Mouse (Mus musculus) left cerebral cortex, adult 2 months (tissue): ENCODE measurements around the gene Tcte3. TPM values are rescaled to one million over a fixed set of nuclear protein-coding genes. Genes with fewer than 3 reads are reported as not detected.
A peak's percentile ranks its signal among the peaks of the same experiment; 100 is the strongest.
"Not testable (repeated sequence)": the region's sequence is repeated elsewhere in the genome, so short reads cannot be mapped to it uniquely, and the experiment has no call there.

Experiments
- DNase-seq, 2 experiments: peaks; one replicate each; pipeline ENCODE4 v3.0.0; 2021 to 2022; ENCODE audit warnings: low spot score in 2 of 2, mixed read lengths in 1 of 2; ENCODE audit errors: extremely low spot score in 1 of 2
- H3K27ac ChIP-seq: fragments of 200-600 bp; 2 replicates; pipeline ENCODE4 v1.8.1; 2022
- H3K4me3 ChIP-seq: fragments of 200-600 bp; 2 replicates; pipeline ENCODE4 v1.8.1; 2022
- intact Hi-C: fragments of 180-260 bp; cut with DNase I; formaldehyde crosslinking; loops from one replicate; pipeline ENCODE4 v1.15.1; 2025
- total RNA-seq, 2 experiments: library from RNA; stranded (reverse); gene quantifications; 2 replicates each; pipeline ENCODE4 v1.2.3; 2021

Tcte3 gene
- total RNA-seq, 2 experiments from 2014 or later: 1.6 TPM

- DNase-seq, H3K4me3 ChIP-seq, intact Hi-C loops, H3K27ac ChIP-seq: not testable (repeated sequence)
These were observed 31.4 kb downstream of the Tcte3 start, which contains the start of gene Gm3435 for GRCm38 (mm10) chr17:15009706-15010413. Gm3435 (plus strand) TSS chr17:15010176.

- intact Hi-C loops, DNase-seq, H3K4me3 ChIP-seq, H3K27ac ChIP-seq: not testable (repeated sequence)
These were observed 32.2 kb downstream of the Tcte3 start for GRCm38 (mm10) chr17:15009088-15009487.

- DNase-seq, intact Hi-C loops, H3K4me3 ChIP-seq, H3K27ac ChIP-seq: not testable (repeated sequence)
These were observed 41.2 kb downstream of the Tcte3 start for GRCm38 (mm10) chr17:15000047-15000446.

DNA sequence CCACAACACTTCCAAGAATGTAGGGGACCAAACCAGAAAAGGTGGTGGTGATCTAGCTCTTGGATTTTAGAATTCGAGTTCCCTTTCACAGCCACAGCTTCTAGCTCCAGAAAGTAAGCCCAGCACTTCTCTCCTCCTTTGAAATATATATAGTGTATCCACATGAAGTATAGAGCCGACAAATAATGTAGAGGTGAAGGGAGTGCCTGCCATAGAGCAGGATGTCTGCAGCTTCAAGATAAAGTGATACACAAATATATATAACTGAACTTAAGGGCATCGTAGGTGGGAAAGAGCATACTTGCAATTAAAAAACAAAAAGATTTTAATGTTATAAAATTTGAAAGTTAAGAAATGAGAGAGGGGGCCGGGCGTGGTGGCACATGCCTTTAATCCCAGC lies 47.1 kb downstream of the Tcte3 start:
- H3K27ac ChIP-seq, H3K4me3 ChIP-seq, DNase-seq, intact Hi-C loops: not testable (repeated sequence)

GRCm38 (mm10) chr17:14993139-14993832 lies 48.0 kb downstream of the Tcte3 start:
- DNase-seq, H3K4me3 ChIP-seq, H3K27ac ChIP-seq, intact Hi-C loops: not testable (repeated sequence)

DNA sequence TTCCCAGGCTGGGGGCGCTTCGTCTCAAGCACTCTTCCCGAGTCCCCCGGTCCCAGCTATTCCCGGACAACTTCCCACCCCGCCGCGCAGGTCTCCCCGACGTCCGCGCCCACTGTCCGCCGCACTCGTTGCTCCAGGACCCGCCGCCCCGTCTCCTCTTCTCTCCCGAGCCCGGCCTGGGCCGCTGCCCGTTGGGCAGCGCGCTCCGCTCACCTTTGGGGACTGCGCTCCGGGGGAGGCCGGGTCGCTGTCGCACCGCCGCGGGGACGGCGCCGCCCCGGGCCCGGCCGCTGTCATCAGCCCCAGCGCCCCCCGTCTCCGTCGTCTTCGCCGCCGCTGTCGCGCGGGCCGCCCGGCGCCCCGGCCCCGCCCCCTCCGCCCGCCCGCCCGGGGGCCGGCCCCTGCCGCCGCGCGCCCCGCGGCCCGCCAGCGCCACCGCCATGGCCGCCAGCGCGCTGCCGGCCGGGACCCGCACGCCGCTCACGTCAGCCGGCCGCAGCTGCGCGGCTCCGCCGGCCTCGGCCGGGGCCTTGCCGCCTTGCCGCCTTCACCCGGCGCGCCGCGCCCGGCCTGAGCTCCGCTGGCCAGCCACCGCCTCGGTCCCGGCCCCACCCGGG lies 48.7 kb downstream of the Tcte3 start:
- intact Hi-C loops, H3K4me3 ChIP-seq, H3K27ac ChIP-seq, DNase-seq: not testable (repeated sequence)

- H3K27ac ChIP-seq, intact Hi-C loops: not testable (repeated sequence)
- DNase-seq: peak in 1 of 2 experiments; percentile 9
These were observed 51.1 kb downstream of the Tcte3 start for GRCm38 (mm10) chr17:14990116-14990702.

GRCm38 (mm10) chr17:14978362-14979038 lies 62.8 kb downstream of the Tcte3 start, which contains the start of the genes 9030025P20Rik and Gm3417:
9030025P20Rik (plus strand) TSS chr17:14978468.
Gm3417 (minus strand) TSS chr17:14978790.
- DNase-seq, H3K4me3 ChIP-seq, H3K27ac ChIP-seq, intact Hi-C loops: not testable (repeated sequence)

More at GRCm38 (mm10) chr17:14990116-14990702, 51.1 kb downstream of the Tcte3 start:
- H3K4me3 ChIP-seq: not testable (repeated sequence)

DNA sequence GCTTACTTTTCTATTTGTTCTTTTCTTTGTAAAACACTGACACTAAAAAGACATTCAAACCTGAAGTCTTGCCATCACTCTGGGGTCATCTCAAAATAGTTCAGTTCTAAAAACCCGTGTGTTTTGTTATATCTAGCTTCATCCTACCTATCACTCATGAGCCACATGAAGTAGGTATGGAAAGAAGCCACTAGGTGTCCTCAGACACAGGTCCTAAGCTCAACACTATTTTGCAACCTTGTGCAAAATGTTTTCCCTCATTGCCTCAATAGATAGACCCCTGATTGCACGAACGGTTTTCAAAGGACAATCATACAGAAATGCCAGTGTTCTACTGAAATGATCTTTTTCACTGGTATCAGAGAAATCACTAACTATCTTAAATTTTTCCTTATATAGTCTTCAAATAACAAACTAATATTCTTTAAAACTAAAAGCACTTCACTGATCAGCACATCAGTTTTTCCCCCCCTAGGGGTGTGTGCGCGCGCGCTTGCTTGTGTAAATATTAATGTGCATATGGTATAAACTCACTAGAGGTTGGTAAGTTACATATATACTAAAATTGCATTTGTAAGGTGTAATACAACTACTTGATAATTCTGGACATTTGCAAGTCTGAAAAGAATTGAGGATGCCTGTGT lies 63.4 kb downstream of the Tcte3 start:
- H3K4me3 ChIP-seq, intact Hi-C loops, DNase-seq, H3K27ac ChIP-seq: not testable (repeated sequence)

Other genes with a start within 250 kb of the Tcte3 start
- gene Wdr27, start 98.3 kb downstream of the Tcte3 start, total RNA-seq: 1 to 10 TPM; 2.7 to 3.6 TPM
- 10 to 100 TPM; 13.9 to 16.4 TPM for gene 1600012H06Rik, start 98.3 kb downstream of the Tcte3 start, total RNA-seq
- gene Phf10, start 80.2 kb downstream of the Tcte3 start, total RNA-seq: 10 to 100 TPM; 56.6 to 60.4 TPM
- 1 to 10 TPM; 5.9 to 6.3 TPM for gene 9030025P20Rik, start 63.0 kb downstream of the Tcte3 start, total RNA-seq
- gene Gm3417, start 62.7 kb downstream of the Tcte3 start, total RNA-seq: not detected
- gene Gm3435, start 31.3 kb downstream of the Tcte3 start, total RNA-seq: 1 to 10 TPM; 2.4 to 3.0 TPM
- gene Ermard, start 280 bp downstream of the Tcte3 start, total RNA-seq: 10 to 100 TPM; 49.9 to 52.6 TPM
- 1 to 10 TPM; 7.9 to 9.7 TPM for gene Gm3448, start within 50 bp of the Tcte3 start, total RNA-seq